Mouse (Mus musculus): ENCODE measurements around the gene Gm5108. TPM values are rescaled to one million over a fixed set of nuclear protein-coding genes. Genes with fewer than 3 reads are reported as not detected.
A peak's percentile ranks its signal among the peaks of the same experiment; 100 is the strongest.

Gene Gm5108
- polyA plus RNA-seq, 1 experiment: not detected

DNA sequence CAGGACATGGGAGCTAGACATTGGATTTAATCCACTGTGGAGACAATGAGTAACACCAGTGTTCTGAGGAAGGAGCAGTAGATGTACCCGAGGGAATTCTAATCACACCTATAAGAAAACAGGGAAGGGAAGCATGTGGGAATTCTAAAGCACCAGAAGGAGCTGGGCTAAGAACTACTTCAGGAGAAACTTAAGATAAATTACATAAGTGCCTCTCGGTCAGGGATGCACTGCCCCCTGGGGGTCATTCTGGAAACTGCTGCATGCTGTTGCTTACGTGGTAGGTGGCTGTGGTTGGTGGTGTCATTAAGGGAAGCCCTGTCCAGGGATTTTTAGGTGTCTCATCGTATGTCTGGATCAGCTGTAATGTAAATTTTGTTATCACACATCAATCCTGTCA is 71.1 kb downstream of the Gm5108 start:
- peak; percentile 75 to 95 for DNase-seq (ENCODE audit: extremely low spot score in 1 of 2, low spot score in 1 of 2)

DNA sequence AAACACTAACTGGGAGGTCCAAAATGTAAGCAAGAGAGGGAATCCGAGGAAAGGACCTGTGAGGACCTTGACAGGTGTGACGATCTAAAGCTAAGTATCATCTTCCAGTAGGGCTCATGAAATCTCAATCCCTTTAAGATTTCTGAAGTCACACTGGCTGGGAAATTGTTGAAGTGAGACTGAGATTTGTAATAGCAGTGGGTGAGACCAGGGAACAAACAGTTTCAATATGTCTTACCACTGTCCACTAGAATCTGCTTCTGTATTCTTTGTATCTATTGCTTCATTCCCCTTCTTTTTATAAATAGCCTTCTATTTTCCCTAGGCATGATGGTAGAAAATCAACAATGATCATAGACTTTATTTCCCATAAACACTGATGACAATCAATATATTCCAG is 79.4 kb downstream of the Gm5108 start:
- DNase-seq (ENCODE audit: extremely low spot score in 1 of 2, low spot score in 1 of 2): no peak

Other genes starting within 250 kb of the Gm5108 start
- 56.3 and 66.2 TPM in 2 replicates for gene Atp8a1, start 94.2 kb upstream of the Gm5108 start, polyA plus RNA-seq (2012; rRNA removed)
- not detected in 2 replicates for gene Gm21905, start 4.8 kb downstream of the Gm5108 start, polyA plus RNA-seq (2012; rRNA removed)
- gene Grxcr1, start 90.2 kb downstream of the Gm5108 start, polyA plus RNA-seq (2012; rRNA removed): not detected in 2 replicates

All from frontal cortex, adult 2 months (tissue).